Mouse (Mus musculus) left cerebral cortex, adult 2 months (tissue): ENCODE measurements around the gene Acly. TPM values are rescaled to one million over a fixed set of nuclear protein-coding genes. Genes with fewer than 3 reads are reported as not detected.
"Not testable (repeated sequence)": the region's sequence is repeated elsewhere in the genome, so short reads cannot be mapped to it uniquely, and the experiment has no call there.

Source experiments
- DNase-seq, 2 experiments: peaks; one replicate each; pipeline ENCODE4 v3.0.0; 2021 to 2022; ENCODE audit warnings: low spot score in 2 of 2, mixed read lengths in 1 of 2; ENCODE audit errors: extremely low spot score in 1 of 2
- H3K27ac ChIP-seq: fragments of 200-600 bp; 2 replicates; pipeline ENCODE4 v1.8.1; 2022
- H3K4me3 ChIP-seq: fragments of 200-600 bp; 2 replicates; pipeline ENCODE4 v1.8.1; 2022
- CTCF ChIP-seq: fragments of 200-600 bp; IDR thresholded peaks from 2 replicates; pipeline ENCODE4 v1.8.1; 2022; ENCODE audit warnings: antibody characterized with exemption, mild to moderate bottlenecking, moderate library complexity
- intact Hi-C: fragments of 180-260 bp; cut with DNase I; formaldehyde crosslinking; loops from one replicate; pipeline ENCODE4 v1.15.1; 2025
- total RNA-seq, 2 experiments: library from RNA; stranded (reverse); gene quantifications; 2 replicates each; pipeline ENCODE4 v1.2.3; 2021

Gene Acly
- total RNA-seq, 2 experiments from 2014 or later: 119 to 131 TPM

DNA sequence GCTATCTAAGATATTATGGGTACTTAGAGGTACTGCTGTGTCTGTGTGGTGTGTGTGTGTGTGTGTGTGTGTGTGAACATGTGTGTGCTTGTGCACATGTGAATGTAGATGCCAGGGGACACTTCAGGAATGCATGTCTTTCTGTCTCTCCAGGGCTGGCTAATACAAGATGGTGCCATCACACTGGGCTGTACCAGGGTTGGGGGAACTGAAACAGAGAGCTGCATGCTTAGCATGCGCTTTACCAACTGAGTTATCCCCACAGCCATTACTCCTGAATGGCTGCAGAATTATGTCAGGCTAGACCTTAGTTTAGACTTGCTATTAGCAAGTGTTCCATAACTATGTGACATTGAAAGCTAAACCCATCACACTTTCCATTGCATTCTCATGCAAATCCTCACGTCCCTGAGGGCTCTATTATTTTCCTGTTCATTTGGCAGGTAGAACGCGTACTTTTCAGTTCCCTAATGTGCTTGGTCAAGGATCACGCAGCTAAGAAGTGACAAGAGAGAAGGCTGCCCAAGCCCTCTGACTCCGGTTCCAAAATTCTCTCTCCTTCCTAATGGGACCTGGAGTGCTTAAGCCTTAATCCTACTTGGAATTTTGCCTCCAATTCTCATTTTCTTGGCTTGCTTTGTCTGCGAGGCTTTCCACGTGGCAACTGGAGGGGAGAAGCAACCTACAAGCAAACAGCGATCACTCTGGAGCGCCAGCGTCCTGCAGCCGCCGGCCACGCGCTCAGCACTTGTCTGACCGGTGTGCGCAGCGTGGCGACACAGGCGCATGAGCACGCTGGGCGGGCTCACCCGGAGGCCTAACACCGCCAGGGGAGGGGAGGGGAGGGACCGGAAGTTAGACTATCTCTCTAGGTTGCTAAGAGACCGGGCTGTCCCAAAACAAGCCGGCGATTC is 17.3 kb upstream of the Acly start, which contains the start of gene Ttc25:
Gene Ttc25 (plus strand): TSS at position 776 of the 914 bp plus-strand sequence.
- intact Hi-C loops: loop anchor here (1.0 kb wide), 1 partner anchor 17 kb away; no protein-coding TSS in a partner anchor
- TF ChIP-seq CTCF: no peak; the same call in 1 of the 2 replicates
- DNase-seq: peak; percentile 77 to 80
- Histone ChIP-seq H3K4me3 (peak within 1 kb of the TSS; percentile 52), H3K27ac (peak within 1 kb of the TSS; percentile 9; the same call in 1 of the 2 replicates)

GRCm38 (mm10) chr11:100541577-100541976 is 13.8 kb upstream of the Acly start:
- intact Hi-C loops: no loop called here
- TF ChIP-seq CTCF: no peak

DNA sequence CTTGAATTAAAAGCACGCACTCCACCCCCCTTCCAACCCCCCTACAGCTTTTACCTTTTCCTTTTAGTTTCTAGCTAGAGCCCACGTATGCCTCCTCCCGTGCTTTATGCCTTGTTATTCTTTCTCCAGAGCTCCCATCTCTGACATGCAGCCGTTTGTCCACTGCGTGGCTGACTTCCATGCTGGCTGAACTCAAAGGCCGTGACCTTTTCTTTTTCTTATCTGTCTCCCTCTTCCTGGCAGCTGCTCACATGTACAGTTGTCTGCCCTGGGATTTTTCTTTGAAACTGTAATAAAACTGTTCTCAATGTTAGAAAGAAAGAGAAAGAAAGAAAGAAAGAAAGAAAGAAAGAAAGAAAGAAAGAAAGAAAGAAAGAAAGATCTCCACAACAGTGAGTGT is 13.2 kb upstream of the Acly start:
- Histone ChIP-seq H3K27ac (no peak overlapping the region), H3K4me3 (no peak overlapping the region)
- intact Hi-C loops: no loop called here
- no peak for TF ChIP-seq CTCF
- DNase-seq: no peak

More at GRCm38 (mm10) chr11:100541577-100541976, 13.8 kb upstream of the Acly start:
- DNase-seq: no peak
- Histone ChIP-seq H3K4me3 (no peak overlapping the region), H3K27ac (no peak overlapping the region)

- no peak for DNase-seq
- TF ChIP-seq CTCF: no peak
- no peak overlapping the region for H3K27ac ChIP-seq
- intact Hi-C loops: no loop called here
- H3K4me3 ChIP-seq: no peak overlapping the region
Measured at GRCm38 (mm10) chr11:100536466-100536865, 8.7 kb upstream of the Acly start.

DNA sequence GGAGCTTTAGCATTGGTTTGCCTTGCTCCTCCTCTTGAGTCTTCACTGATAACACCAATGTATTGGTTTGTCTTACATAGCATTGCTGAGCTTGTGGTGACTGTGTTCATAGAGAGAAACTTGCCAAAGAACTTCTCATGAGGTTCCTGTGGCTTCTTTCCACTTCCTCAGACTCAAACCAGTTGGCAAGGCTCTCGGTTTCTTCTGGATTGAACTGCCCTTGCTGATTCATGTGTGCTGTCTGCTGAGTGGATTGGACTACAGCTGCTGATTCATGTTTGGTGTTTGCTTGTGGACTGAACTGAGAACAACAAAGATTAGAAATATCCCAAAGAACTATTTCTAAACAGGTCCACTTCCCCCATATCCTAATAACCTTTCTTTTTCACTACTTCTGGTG is 8.2 kb upstream of the Acly start:
- intact Hi-C loops: no loop called here

DNA sequence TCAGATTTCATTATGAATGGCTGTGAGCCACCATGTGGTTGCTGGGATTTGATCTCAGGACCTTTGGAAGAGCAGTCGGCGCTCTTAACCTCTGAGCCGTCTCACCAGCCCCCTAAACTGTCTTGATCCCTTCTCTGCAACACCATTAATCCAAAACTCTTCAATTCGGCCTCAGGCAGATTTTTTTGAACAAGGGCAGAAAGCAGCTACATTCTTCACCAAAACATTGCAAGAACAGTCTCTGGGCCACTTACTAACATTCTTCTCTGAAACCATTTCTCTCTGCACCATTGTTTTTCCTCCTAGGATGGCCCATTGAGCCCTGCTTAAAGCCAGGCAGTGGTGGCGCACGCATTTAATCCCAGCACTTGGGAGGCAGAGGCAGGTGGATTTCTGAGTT is 7.0 kb upstream of the Acly start:
- DNase-seq, H3K27ac ChIP-seq, intact Hi-C loops, H3K4me3 ChIP-seq: not testable (repeated sequence)

More for the DNA sequence above, 8.2 kb upstream of the Acly start:
- TF ChIP-seq CTCF: no peak
- no peak for DNase-seq
- H3K27ac ChIP-seq: no peak overlapping the region
- H3K4me3 ChIP-seq: no peak overlapping the region

DNA sequence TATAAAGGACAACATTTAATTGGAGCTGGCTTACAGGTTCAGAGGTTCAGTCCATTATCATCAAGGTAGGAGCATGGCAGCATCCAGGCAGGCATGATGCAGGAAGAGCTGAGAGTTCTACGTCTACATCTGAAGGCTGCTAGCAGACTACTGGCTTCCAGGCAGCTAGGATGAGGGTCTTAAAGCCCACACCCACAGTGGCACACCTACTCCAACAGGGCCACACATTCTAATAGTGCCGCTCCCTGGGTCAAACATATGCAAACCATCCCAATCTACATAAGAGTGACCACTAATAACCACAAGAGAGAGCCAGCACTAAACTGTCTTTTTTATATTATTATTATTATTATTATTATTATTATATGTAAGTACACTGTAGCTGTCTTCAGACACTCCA is 6.6 kb upstream of the Acly start:
- intact Hi-C loops, DNase-seq, H3K27ac ChIP-seq, H3K4me3 ChIP-seq: not testable (repeated sequence)

GRCm38 (mm10) chr11:100533871-100534270 is 6.1 kb upstream of the Acly start:
- Histone ChIP-seq H3K4me3 (no peak overlapping the region), H3K27ac (no peak overlapping the region)
- no peak for TF ChIP-seq CTCF
- intact Hi-C loops: no loop called here
- no peak for DNase-seq

GRCm38 (mm10) chr11:100528375-100529165 is 770 bp upstream of the Acly start:
- Histone ChIP-seq H3K4me3 (peak overlapping the region; percentile 87), H3K27ac (peak overlapping the region; percentile 88)
- no peak for TF ChIP-seq CTCF
- intact Hi-C loops: loop anchor here (1.0 kb wide), 1 partner anchor 17 kb away; the partner anchor contains the start of gene Ttc25
- DNase-seq: no peak

DNA sequence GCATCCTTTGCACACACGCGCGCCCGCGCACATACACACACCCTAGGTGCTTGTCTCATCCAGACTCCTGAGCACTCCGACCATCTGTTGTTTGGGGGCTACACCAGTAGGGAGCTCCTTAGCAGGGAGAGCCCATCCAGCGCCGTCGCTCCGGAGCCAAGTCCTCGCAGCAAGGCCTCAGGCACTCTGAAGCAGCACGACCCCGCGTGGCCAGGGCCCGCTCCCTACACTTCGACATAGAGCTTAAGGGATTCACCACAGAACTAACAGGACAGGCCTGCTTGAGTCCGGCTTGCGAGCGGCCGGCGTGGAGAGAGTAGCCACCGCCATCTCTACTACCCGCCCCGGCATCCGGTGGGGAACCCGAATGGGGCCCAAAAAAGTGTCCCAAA is 738 bp downstream of the Acly start:
- peak; percentile 9 for TF ChIP-seq CTCF
- Histone ChIP-seq H3K4me3 (peak overlapping the region; percentile 87), H3K27ac (peak overlapping the region; percentile 83)
- intact Hi-C loops: no loop called here
- peak; percentile 41 to 55 for DNase-seq

DNA sequence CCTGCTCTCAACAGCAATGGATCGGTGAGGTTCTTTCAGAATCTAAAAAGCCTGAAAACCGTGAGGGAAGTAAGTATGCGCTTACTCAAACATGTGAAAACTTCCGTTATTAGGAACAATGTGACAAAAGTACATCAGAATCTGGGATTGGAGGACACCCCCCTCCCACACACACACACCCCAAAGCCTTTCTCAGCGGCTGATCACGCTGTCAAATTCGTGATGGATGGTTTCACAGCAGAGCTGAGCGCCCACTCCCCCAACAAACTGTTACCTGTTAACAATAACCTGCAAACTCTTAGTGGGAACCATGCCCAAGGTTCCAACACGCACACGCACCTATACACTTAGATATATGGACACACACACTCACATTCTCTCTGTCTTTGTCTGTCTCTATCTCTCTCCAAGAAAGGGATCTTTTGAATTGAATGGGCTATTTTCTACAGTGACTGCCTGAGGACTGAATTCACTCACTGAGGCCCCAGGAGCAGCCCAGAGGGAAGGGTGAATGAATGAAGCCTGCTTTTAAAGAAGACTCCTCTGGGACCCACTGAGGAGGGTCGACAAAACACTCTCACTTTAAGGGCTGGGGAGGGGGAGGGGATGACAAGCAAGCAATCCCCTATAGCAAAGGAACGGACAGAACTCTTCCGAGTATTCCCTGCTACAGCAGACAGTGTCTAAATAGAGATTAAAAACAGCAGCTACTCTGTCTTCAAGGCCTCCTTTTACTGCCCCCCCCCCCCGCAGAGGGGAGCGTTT is 1.6 kb downstream of the Acly start:
- H3K4me3 ChIP-seq: peak overlapping the region; percentile 87
- no peak overlapping the region for H3K27ac ChIP-seq
- intact Hi-C loops: no loop called here
- no peak for DNase-seq
- TF ChIP-seq CTCF: no peak
